Mouse (Mus musculus) skeletal muscle tissue, adult 2 months (tissue): ENCODE data around the gene Ppp1cc.
"Not testable (repeated sequence)": the region's sequence is repeated elsewhere in the genome, so short reads cannot be mapped to it uniquely, and the experiment has no call there.

Source experiments
- DNase-seq: peaks from one replicate; pipeline ENCODE4 v3.0.0-alpha.2; 2012; ENCODE audit warnings: low read depth, low spot score

The Ppp1cc gene

GRCm38 (mm10) chr5:122136508-122137408 is 21.3 kb upstream of the Ppp1cc start:
- DNase-seq, result no peak

GRCm38 (mm10) chr5:122138856-122139255 is 19.2 kb upstream of the Ppp1cc start:
- DNase-seq, result no peak

- not testable (repeated sequence) for DNase-seq
These were observed 18.3 kb upstream of the Ppp1cc start for GRCm38 (mm10) chr5:122139771-122140170.

GRCm38 (mm10) chr5:122140723-122141122 is 17.4 kb upstream of the Ppp1cc start, which contains the start of gene Ccdc63:
TSS of gene Ccdc63 (minus strand) at chr5:122140823.
- no peak for DNase-seq

GRCm38 (mm10) chr5:122142230-122142992 is 15.7 kb upstream of the Ppp1cc start:
- DNase-seq, result no peak

- peak; percentile 63 for DNase-seq
These were observed 14.5 kb upstream of the Ppp1cc start for GRCm38 (mm10) chr5:122143543-122143942.

- no peak for DNase-seq
These were observed 13.3 kb upstream of the Ppp1cc start for GRCm38 (mm10) chr5:122144825-122145224.

GRCm38 (mm10) chr5:122145381-122146055 is 12.6 kb upstream of the Ppp1cc start:
- DNase-seq, result peak; percentile 59

GRCm38 (mm10) chr5:122146056-122146580 is 12.0 kb upstream of the Ppp1cc start:
- DNase-seq, result peak; percentile 91

GRCm38 (mm10) chr5:122146609-122147008 is 11.5 kb upstream of the Ppp1cc start:
- no peak for DNase-seq

- no peak for DNase-seq
These were observed 10.0 kb upstream of the Ppp1cc start for GRCm38 (mm10) chr5:122148107-122148506.

GRCm38 (mm10) chr5:122149259-122149658 is 8.8 kb upstream of the Ppp1cc start:
- no peak for DNase-seq

GRCm38 (mm10) chr5:122152508-122152907 is 5.6 kb upstream of the Ppp1cc start:
- DNase-seq, result not testable (repeated sequence)

- no peak for DNase-seq
These were observed 4.1 kb upstream of the Ppp1cc start for GRCm38 (mm10) chr5:122154006-122154405.

- no peak for DNase-seq
These were observed 3.3 kb upstream of the Ppp1cc start for GRCm38 (mm10) chr5:122154782-122155181.

- no peak for DNase-seq
These were observed 2.5 kb upstream of the Ppp1cc start for GRCm38 (mm10) chr5:122155613-122156012.

- DNase-seq, result peak; percentile 44
These were observed 1.6 kb upstream of the Ppp1cc start for GRCm38 (mm10) chr5:122156486-122156885.

GRCm38 (mm10) chr5:122158557-122159515 is 758 bp downstream of the Ppp1cc start:
- no peak for DNase-seq

GRCm38 (mm10) chr5:122163194-122163593 is 5.1 kb downstream of the Ppp1cc start:
- no peak for DNase-seq

- DNase-seq, result no peak
These were observed 5.9 kb downstream of the Ppp1cc start for GRCm38 (mm10) chr5:122164011-122164410.
